Mouse (Mus musculus): ENCODE data around the gene Pcyox1.

DNA sequence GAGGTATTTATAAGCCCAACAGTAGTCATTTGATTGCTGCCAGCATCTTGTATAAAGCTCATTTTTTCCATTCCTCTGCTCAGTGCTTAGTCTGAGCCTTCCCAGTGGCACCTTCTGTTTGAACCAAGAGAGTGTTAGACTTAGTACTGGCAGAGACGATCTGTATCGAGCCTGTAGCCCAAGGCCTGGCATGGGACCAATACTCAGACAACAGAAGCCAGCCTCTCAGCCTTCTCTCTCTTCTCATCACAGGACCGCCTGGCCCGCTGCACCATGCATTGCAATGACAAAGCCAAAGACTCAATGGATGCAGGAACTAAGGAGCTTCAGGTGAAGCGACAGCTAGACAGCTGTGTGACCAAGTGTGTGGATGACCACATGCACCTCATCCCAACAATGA is 28.5 kb downstream of the Pcyox1 start:
- TF ChIP-seq EP300 (IDR thresholded peaks at IDR 0.05; ENCODE audit: low read depth), result no peak
- no peak for TF ChIP-seq CTCF (IDR thresholded peaks at IDR 0.05; ENCODE audit: low read depth)
